Mouse (Mus musculus) lung, adult 2 months (tissue): ENCODE data around the gene Mboat2. TPM values are rescaled to one million over a fixed set of nuclear protein-coding genes. Genes with fewer than 3 reads are reported as not detected.

ENCODE experiments used
- DNase-seq: peaks from one replicate; pipeline ENCODE4 v3.0.0; 2022
- H3K4me1 ChIP-seq: fragments of 200-500 bp; 2 replicates; pipeline ENCODE4 v1.6.1; 2011; ENCODE audit warnings: low read length; ENCODE audit not compliant: control insufficient read depth, insufficient read depth
- H3K4me3 ChIP-seq: fragments of 200-500 bp; replicated peaks from 2 replicates; pipeline ENCODE3; 2011; ENCODE audit warnings: low read depth, mild to moderate bottlenecking, control low read depth, low read length; ENCODE audit errors: extremely low read depth
- CTCF ChIP-seq: fragments of 200-500 bp; IDR thresholded peaks from 2 replicates; pipeline ENCODE4 v1.5.1; 2011; ENCODE audit warnings: mild to moderate bottlenecking, low read length, control low read depth; ENCODE audit not compliant: insufficient read depth
- POLR2A ChIP-seq: fragments of 200-500 bp; IDR thresholded peaks from 2 replicates; pipeline ENCODE4 v1.6.1; 2011; ENCODE audit warnings: low read depth, mild to moderate bottlenecking, control low read depth, low read length, borderline replicate concordance; ENCODE audit errors: extremely low read depth
- WGBS: fragments of 180-500 bp; shearing (Covaris S2); methylation state at CpG from one replicate; pipeline ENCODE4 v1.1.7; 2018; 5-methylcytosine and 5-hydroxymethylcytosine counted together
- polyA plus RNA-seq: library from polyadenylated mRNA; depleted of rRNA; stranded (reverse); fragments of >200 nt; gene quantifications from 2 replicates; pipeline ENCODE4 v1.2.3, GENCODE M21; 2012

Gene Mboat2
- polyA plus RNA-seq, 1 experiment: 4.0 TPM

- peak; percentile 8 for DNase-seq
- WGBS: 58% methylated on average over 3 of the region's 3 CpGs
- Histone ChIP-seq H3K4me3 (no peak overlapping the region), H3K4me1 (no peaks in the 10 kb centered on the region)
- TF ChIP-seq CTCF (peak; percentile 66), POLR2A (no peak)
Observed at GRCm38 (mm10) chr12:24948344-24948743, 117.7 kb downstream of the Mboat2 start.

GRCm38 (mm10) chr12:24950376-24951046 is 119.8 kb downstream of the Mboat2 start:
- H3K4me3 ChIP-seq: no peak overlapping the region
- TF ChIP-seq POLR2A (no peak), CTCF (0 out of 2 replicates have a peak, but pooled peaks have one; percentile 28)
- no peaks in the 10 kb centered on the region for H3K4me1 ChIP-seq
- WGBS: 85% methylated on average over 7 of the region's 7 CpGs
- DNase-seq: no peak

GRCm38 (mm10) chr12:24952147-24952546 is 121.5 kb downstream of the Mboat2 start:
- WGBS: 31% methylated on average over 6 of the region's 6 CpGs
- TF ChIP-seq CTCF (peak; percentile 80), POLR2A (no peak)
- peak; percentile 50 for DNase-seq
- H3K4me3 ChIP-seq: no peak overlapping the region
- no peaks in the 10 kb centered on the region for H3K4me1 ChIP-seq

GRCm38 (mm10) chr12:24955137-24955536 is 124.5 kb downstream of the Mboat2 start:
- Histone ChIP-seq H3K4me3 (no peak overlapping the region), H3K4me1 (no peaks in the 10 kb centered on the region)
- no peak for TF ChIP-seq POLR2A
- no peak for TF ChIP-seq CTCF
- no peak for DNase-seq
- 72% methylated on average over 9 of the region's 9 CpGs for WGBS

- whole genome bisulfite sequencing: 89% methylated on average over 3 of the region's 3 CpGs
- Histone ChIP-seq H3K4me3 (no peak overlapping the region), H3K4me1 (no peaks in the 10 kb centered on the region)
- DNase-seq: no peak
- TF ChIP-seq POLR2A: no peak
- no peak for TF ChIP-seq CTCF
Observed at GRCm38 (mm10) chr12:24958526-24958925, 127.8 kb downstream of the Mboat2 start.

GRCm38 (mm10) chr12:24961821-24962220 is 131.1 kb downstream of the Mboat2 start:
- H3K4me3 ChIP-seq: no peak overlapping the region
- TF ChIP-seq CTCF (no peak), POLR2A (no peak)
- WGBS: 92% methylated on average over 7 of the region's 7 CpGs
- DNase-seq: no peak
- H3K4me1 ChIP-seq: no peaks in the 10 kb centered on the region

- 85% methylated on average over 11 of the region's 11 CpGs for WGBS
- DNase-seq: no peak
- Histone ChIP-seq H3K4me3 (no peak overlapping the region), H3K4me1 (no peaks in the 10 kb centered on the region)
- TF ChIP-seq CTCF (no peak), POLR2A (no peak)
Observed at GRCm38 (mm10) chr12:24962362-24962967, 131.8 kb downstream of the Mboat2 start.

- H3K4me3 ChIP-seq: no peak overlapping the region
- WGBS: 60% methylated on average over 13 of the region's 13 CpGs
- DNase-seq: no peak
- no peaks in the 10 kb centered on the region for H3K4me1 ChIP-seq
- no peak for TF ChIP-seq POLR2A
Observed at GRCm38 (mm10) chr12:24963393-24964022, 132.8 kb downstream of the Mboat2 start.

GRCm38 (mm10) chr12:24965406-24965805 is 134.7 kb downstream of the Mboat2 start:
- DNase-seq: no peak
- Histone ChIP-seq H3K4me1 (no peaks in the 10 kb centered on the region), H3K4me3 (no peak overlapping the region)
- TF ChIP-seq CTCF: no peak
- WGBS: 78% methylated on average over 6 of the region's 6 CpGs

- TF ChIP-seq CTCF: no peak
- Histone ChIP-seq H3K4me1 (no peaks in the 10 kb centered on the region), H3K4me3 (no peak overlapping the region)
- DNase-seq: no peak
- 88% methylated on average over 2 of the region's 2 CpGs for WGBS
Observed at GRCm38 (mm10) chr12:24966046-24966445, 135.4 kb downstream of the Mboat2 start.
